Mouse (Mus musculus) c-Kit-positive CD71-positive TER-119-negative erythroid progenitor cells, embryonic 14.5 days (primary cell): ENCODE measurements around the gene Zfp936.
"Not testable (repeated sequence)": the region's sequence is repeated elsewhere in the genome, so short reads cannot be mapped to it uniquely, and the experiment has no call there.

ENCODE experiments used
- DNase-seq: peaks from one replicate; pipeline ENCODE4 v3.0.0-alpha.2; 2013; ENCODE audit warnings: low read depth

Zfp936 gene

GRCm38 (mm10) chr7:43113929-43114328 lies at the start of gene Zfp936:
Zfp936 (plus strand) TSS chr7:43114229.
- DNase-seq = not testable (repeated sequence)

- no peak for DNase-seq
Measured at GRCm38 (mm10) chr7:43077831-43078230, 36.2 kb upstream of the Zfp936 start.

- DNase-seq = not testable (repeated sequence)
Measured at GRCm38 (mm10) chr7:43128691-43129090, 14.7 kb downstream of the Zfp936 start.

GRCm38 (mm10) chr7:43164121-43164520 lies 50.1 kb downstream of the Zfp936 start:
- DNase-seq = not testable (repeated sequence)

GRCm38 (mm10) chr7:43167101-43167500 lies 53.1 kb downstream of the Zfp936 start:
- not testable (repeated sequence) for DNase-seq

- not testable (repeated sequence) for DNase-seq
Measured at GRCm38 (mm10) chr7:43167811-43168210, 53.8 kb downstream of the Zfp936 start.

- not testable (repeated sequence) for DNase-seq
Measured at GRCm38 (mm10) chr7:43168212-43168611, 54.2 kb downstream of the Zfp936 start.

- DNase-seq = no peak
Measured at GRCm38 (mm10) chr7:43177003-43177702, 63.1 kb downstream of the Zfp936 start.

- not testable (repeated sequence) for DNase-seq
Measured at GRCm38 (mm10) chr7:43213781-43214180, 99.8 kb downstream of the Zfp936 start.
